Mouse (Mus musculus): ENCODE results near the gene Hivep3.

GRCm38 (mm10) chr4:119938518-119938917, 204.9 kb downstream of the Hivep3 start:
- no peak for TF ChIP-seq MAFK (IDR thresholded peaks at IDR 0.05; ENCODE audit: insufficient replicate concordance, low read length)
- TF ChIP-seq ETS1 (conservative IDR thresholded peaks at IDR 0.05; ENCODE audit: low read depth, low read length) = no peak
- no peak for TF ChIP-seq RCOR1 (conservative IDR thresholded peaks at IDR 0.05; ENCODE audit: low read depth, low read length)
- TF ChIP-seq CHD2 (IDR thresholded peaks at IDR 0.05; ENCODE audit: low read length) = no peak
- no peak for TF ChIP-seq MAX (IDR thresholded peaks at IDR 0.05; ENCODE audit: low read length)
- TF ChIP-seq CTCF (conservative IDR thresholded peaks at IDR 0.05 in 1 of 2, IDR thresholded peaks at IDR 0.05 in 1 of 2; ENCODE audit: low read depth in 2 of 2, low read length in 2 of 2) = no peak
- TF ChIP-seq ELF1 (IDR thresholded peaks at IDR 0.05; ENCODE audit: low read depth, low read length) = no peak
- no peak for TF ChIP-seq MAZ (IDR thresholded peaks at IDR 0.05; ENCODE audit: low read depth, low read length)
